Mouse (Mus musculus): Measurements from ENCODE around the gene Prep.

The Prep gene

DNA sequence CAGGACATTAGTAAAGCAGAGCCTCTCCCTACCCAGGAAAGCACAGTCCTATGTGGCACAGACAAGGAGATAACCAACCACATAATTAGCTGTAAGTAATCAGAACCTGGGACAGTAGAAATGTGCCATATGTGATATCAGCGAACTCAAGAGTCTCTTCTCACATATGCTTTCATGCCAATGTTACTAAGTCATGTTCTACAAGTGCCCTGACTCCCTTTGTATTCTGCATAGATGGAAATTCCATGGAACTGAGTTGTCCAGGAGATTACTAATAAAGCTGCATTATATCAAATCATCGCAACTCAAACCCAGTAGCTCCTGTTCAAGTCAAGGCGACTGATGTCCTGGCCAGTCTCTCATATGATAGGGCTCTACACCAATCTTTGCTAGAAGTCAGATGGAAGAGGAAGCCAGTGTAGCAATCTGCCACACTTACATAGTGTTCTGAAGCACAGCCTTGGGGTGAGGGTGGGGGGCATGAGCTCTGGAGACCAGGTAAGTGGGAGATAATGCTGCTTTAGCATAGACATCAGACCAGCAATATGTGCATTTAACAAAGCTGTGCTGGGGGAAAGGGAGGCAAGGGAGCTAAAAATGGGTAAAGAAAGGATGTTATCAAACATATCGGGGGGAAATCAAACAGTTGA lies 113.8 kb downstream of the Prep start:
- DNase-seq (ENCODE audit: low read depth, low spot score) = no peak

GRCm38 (mm10) chr10:45181344-45181743 lies 114.3 kb downstream of the Prep start:
- no peak for DNase-seq (ENCODE audit: low read depth, low spot score)

- DNase-seq (ENCODE audit: low read depth, low spot score) = no peak
Measured at GRCm38 (mm10) chr10:45185457-45185856, 118.5 kb downstream of the Prep start.

DNA sequence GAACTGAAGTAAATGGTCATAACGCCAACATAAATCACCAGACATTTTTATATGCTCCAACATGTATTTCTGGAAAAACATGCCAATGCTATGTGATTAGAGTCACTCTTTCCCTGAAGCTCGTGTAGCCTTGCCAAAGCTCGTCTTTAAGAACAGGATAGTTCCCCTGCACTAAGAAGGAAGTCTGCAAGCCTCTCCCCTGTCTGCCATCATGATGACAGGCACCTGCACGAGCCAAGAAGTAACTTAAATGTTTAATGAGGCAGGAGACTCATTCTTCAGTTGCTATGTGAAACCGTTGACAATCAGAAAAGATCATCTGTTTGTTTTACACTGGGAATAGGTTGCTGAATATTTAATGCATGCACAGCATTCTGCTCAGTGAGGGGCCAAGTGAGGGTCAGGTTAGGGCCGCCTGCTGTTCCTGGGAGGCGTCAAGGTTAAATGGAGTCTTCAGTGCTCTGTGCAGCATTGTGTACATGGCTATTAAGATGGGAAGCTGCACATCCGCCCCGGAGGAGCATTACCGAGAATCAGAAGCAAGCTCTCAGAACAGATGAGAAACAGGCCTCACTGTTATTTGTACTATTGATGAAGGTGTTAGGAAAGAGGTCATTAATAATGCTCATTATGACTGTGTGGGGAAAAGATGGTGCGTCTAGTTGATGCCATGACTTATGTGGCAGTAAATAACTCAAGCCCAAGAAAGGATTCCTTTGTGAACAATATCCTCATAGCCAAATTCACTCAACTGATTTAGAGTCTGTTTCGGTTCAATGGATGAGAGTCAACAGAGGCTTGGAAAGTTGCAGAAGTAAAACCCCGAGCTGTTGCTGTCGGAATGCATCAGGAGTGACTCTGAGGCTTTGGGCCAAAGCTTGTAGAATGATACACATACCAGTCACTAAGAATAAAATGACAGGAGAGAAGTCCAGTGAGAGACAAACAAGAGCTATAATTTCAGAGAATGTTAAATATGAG lies 126.6 kb downstream of the Prep start:
- no peak for DNase-seq (ENCODE audit: low read depth, low spot score)

DNA sequence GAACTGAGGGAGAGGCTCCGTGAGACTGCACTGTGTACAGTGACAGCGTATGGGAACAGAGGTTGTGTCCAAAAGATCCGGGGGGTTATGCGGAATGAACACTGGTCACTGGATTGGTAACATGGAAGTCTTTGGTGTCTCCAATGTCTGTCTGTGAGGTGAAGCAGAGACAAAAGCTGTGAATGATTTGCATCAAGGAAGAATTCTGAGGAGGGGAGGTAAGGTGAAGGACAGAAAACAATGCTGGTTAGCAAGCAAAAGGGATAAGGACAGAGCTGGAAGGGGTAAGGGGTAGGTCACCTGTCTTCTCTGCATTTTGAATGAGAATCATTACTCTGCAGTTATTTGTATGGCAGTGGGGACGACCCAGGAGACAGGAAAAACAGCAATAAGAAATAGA lies 127.5 kb downstream of the Prep start:
- DNase-seq (ENCODE audit: low read depth, low spot score) = no peak

DNA sequence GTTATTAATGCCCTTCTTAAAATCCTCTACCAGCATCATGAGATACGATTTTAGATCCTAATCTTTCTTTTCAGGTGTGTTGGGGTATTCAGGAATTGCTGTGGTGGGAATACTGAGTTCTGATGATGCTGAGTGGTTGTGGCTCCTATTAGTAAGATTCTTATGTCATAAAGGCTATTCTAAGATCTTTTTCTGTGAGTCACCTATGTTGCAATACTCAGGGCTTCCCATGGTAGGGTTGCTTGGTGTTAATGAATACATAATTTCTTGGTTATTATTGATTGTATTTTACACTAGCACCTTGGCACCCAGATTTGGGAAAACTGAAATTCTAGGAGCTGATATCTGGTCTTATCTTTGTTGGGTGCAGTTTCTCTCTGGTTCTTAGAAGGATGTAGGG lies 137.6 kb downstream of the Prep start:
- no peak for DNase-seq (ENCODE audit: low read depth, low spot score)

GRCm38 (mm10) chr10:45210201-45210600 lies 143.2 kb downstream of the Prep start:
- no peak for DNase-seq (ENCODE audit: low read depth, low spot score)

DNA sequence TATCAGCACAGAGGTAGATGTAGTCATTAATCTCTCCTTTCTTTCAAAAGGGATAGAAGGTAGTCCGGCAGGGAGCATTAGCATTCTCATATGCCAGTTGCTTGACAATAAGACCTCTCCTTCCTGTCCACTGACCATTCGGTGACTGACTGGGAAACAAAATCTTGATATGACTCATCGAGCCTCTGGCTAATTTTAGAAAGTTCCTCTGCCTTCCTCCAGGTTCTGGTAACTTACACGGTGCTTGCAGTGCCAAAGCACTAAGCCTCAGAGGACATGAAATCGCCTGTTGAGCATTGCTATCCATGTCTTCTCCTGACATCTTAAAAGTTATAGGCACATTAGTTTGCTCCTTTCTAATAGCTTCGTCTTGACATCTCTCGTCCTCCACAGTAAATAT lies 149.7 kb downstream of the Prep start:
- no peak for DNase-seq (ENCODE audit: low read depth, low spot score)

All from telencephalon, adult 2 months (tissue).